Mouse (Mus musculus) ES-CJ7 (cell line): Measurements from ENCODE around the gene Slc2a12.

ENCODE experiments used
- DNase-seq: peaks from one replicate; pipeline ENCODE4 v3.0.0; 2011; ENCODE audit warnings: low read depth, low spot score

Slc2a12 gene

DNA sequence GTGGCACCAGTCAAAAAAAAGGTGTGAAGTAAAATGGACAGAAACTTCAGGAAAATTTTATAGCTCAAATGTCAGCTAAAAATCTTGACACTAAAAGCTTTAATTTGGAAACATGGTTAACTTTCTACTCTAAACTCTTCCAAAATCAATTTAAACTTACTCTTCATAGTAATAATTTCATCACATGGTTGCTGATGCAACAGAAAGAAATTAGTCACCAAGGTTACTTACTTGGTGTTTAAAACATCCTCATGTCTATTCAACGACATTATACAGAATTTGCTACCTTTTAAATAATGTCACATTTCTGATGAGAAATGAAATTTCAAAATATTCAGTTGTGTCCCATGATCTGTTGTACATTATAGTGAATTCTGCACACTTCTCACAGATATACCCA is 83.4 kb downstream of the Slc2a12 start:
- no peak for DNase-seq

DNA sequence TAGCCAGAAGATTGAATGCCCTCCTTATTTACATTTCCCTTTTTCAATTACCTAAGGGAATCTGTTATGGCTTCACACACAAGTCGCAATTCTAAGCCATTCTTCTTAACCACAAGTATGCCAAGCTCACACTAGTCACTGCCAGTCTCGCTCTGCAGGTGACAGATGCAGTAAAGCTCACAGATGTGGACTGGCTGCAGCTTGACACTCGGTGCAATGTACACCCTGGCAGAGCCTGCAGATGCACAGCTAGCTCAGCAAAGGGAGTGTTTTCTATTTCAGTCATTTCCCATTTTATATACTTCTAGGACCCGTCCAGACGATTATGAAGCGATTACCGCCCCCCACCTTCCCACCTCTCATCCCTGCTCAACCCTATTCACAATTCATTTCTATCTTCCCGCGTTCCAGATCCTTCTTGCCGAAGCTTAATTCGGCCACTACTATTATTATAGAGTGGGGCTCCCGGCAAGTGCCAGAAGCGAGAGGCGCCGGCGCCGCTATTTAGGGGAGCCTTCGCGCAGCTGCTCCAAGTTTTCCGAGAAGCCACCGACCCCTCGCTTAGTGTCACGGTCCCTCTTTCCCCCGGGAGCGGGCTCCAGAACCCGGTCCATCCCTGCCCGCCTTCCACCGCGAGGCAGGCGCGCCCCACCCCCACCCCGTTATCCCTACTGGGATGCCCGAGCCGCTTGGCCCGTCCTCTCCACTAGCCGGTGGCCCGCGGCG is 85.6 kb downstream of the Slc2a12 start:
- DNase-seq: no peak

GRCm38 (mm10) chr10:22730992-22731271 is 86.1 kb downstream of the Slc2a12 start:
- no peak for DNase-seq

DNA sequence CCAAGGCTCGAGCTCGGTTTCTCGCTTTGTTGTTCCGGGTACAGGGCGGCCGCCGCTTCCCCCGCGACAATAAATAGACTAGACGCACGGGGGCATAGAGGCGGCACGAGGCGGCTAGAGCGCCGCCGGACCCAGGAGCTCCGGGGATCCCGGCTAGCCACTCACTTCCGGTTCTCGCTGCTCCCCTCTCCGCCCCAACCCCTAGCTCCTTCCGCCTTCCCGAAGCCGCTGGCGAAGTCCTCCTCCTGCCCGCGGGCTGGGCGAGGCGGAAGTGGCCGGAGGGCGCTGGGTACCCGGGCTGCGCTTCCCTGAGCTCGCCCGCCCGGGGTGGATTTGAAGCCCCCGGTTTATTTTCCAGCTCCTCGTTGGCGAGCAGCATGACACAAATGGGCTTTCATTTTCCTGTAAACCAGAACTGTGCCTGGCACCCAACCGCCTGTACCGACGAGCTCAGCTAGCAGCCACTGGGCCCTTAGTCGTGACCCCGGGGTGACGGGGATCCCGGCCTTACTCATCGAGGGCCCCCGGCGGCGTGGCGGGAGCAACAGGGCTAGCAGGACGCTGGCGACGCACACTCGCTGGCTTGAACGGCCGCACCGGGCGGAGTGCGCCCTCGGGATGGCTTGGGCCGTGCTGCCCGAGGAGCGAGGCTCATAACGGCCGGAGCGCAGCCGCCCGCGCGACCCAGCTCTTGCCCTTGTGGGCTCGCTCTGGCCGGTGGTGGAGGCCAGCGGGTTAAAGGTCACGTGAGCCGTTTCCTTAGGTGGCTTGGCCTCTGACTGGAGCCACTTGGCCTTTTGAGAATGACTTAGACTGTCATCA is 86.7 kb downstream of the Slc2a12 start, which contains the start of gene Tbpl1:
TSS of gene Tbpl1 (minus strand) at position 667 of the 822 bp plus-strand sequence.
- DNase-seq: peak; percentile 94

GRCm38 (mm10) chr10:22732181-22732580 is 87.4 kb downstream of the Slc2a12 start:
- DNase-seq: no peak

- no peak for DNase-seq
Measured at GRCm38 (mm10) chr10:22745922-22746321, 101.1 kb downstream of the Slc2a12 start.

- no peak for DNase-seq
Measured at GRCm38 (mm10) chr10:22746334-22747322, 101.8 kb downstream of the Slc2a12 start.

- no peak for DNase-seq
Measured at GRCm38 (mm10) chr10:22751175-22751682, 106.4 kb downstream of the Slc2a12 start.
